Mouse (Mus musculus) T-helper 1 cell (primary cell): Measurements from ENCODE around the gene Fam71b.

Source experiments
- in situ Hi-C: fragments of 300-600 bp; cut with MboI, MseI; formaldehyde crosslinking; loops from one replicate; pipeline ENCODE4 v1.15.1; 2025; ENCODE audit warnings: high pct_unique_total_duplicates

Fam71b gene

GRCm38 (mm10) chr11:46382466-46382865 is 13.9 kb upstream of the Fam71b start:
- in situ Hi-C loops, result loop anchor here (10.0 kb wide), 1 partner anchor 52 kb away; the partner anchor contains the start of gene Med7

GRCm38 (mm10) chr11:46384925-46385324 is 11.4 kb upstream of the Fam71b start:
- in situ Hi-C loops, result loop anchor here (10.0 kb wide), 1 partner anchor 50 kb away; the partner anchor contains the start of gene Med7

GRCm38 (mm10) chr11:46386556-46386955 is 9.8 kb upstream of the Fam71b start:
- in situ Hi-C loops, result loop anchor here (10.0 kb wide), 1 partner anchor 48 kb away; the partner anchor contains the start of gene Med7

- in situ Hi-C loops, result loop anchor here (10.0 kb wide), 1 partner anchor 48 kb away; the partner anchor contains the start of gene Med7
Measured at GRCm38 (mm10) chr11:46387061-46387460, 9.3 kb upstream of the Fam71b start.

GRCm38 (mm10) chr11:46388438-46388837 is 7.9 kb upstream of the Fam71b start:
- in situ Hi-C loops, result loop anchor here (10.0 kb wide), 1 partner anchor 46 kb away; the partner anchor contains the start of gene Med7

GRCm38 (mm10) chr11:46389336-46390117 is 6.8 kb upstream of the Fam71b start, which contains the start of gene Itk:
Gene Itk, minus strand, starts transcription at chr11:46389515.
- in situ Hi-C loops, result loop anchor here (10.0 kb wide), 1 partner anchor 45 kb away; the partner anchor contains the start of gene Med7

GRCm38 (mm10) chr11:46390621-46391020 is 5.7 kb upstream of the Fam71b start:
- in situ Hi-C loops, result no loop called here

- in situ Hi-C loops, result no loop called here
Measured at GRCm38 (mm10) chr11:46392890-46393289, 3.5 kb upstream of the Fam71b start.

GRCm38 (mm10) chr11:46393413-46393812 is 2.9 kb upstream of the Fam71b start:
- in situ Hi-C loops, result no loop called here

GRCm38 (mm10) chr11:46395088-46395487 is 1.3 kb upstream of the Fam71b start:
- in situ Hi-C loops, result no loop called here

GRCm38 (mm10) chr11:46395698-46396097 is 661 bp upstream of the Fam71b start:
- in situ Hi-C loops, result no loop called here

- in situ Hi-C loops, result no loop called here
Measured at GRCm38 (mm10) chr11:46396860-46397179, 461 bp downstream of the Fam71b start.

GRCm38 (mm10) chr11:46397900-46398299 is 1.5 kb downstream of the Fam71b start:
- in situ Hi-C loops, result no loop called here

- in situ Hi-C loops, result no loop called here
Measured at GRCm38 (mm10) chr11:46398473-46398872, 2.1 kb downstream of the Fam71b start.

GRCm38 (mm10) chr11:46398933-46399383 is 2.6 kb downstream of the Fam71b start:
- in situ Hi-C loops, result no loop called here

GRCm38 (mm10) chr11:46401555-46401954 is 5.2 kb downstream of the Fam71b start:
- in situ Hi-C loops, result no loop called here

- in situ Hi-C loops, result no loop called here
Measured at GRCm38 (mm10) chr11:46404986-46405385, 8.6 kb downstream of the Fam71b start.

- in situ Hi-C loops, result no loop called here
Measured at GRCm38 (mm10) chr11:46406721-46407120, 10.4 kb downstream of the Fam71b start.

GRCm38 (mm10) chr11:46410018-46410563 is 13.7 kb downstream of the Fam71b start:
- in situ Hi-C loops, result no loop called here

GRCm38 (mm10) chr11:46418438-46418837 is 22.1 kb downstream of the Fam71b start:
- in situ Hi-C loops, result no loop called here

- in situ Hi-C loops, result no loop called here
Measured at GRCm38 (mm10) chr11:46418860-46419259, 22.5 kb downstream of the Fam71b start.

- in situ Hi-C loops, result no loop called here
Measured at GRCm38 (mm10) chr11:46421086-46421888, 24.9 kb downstream of the Fam71b start.
